Mouse (Mus musculus) limb, embryonic 13.5 days (tissue): ENCODE data around the gene Mapk6. TPM values are rescaled to one million over a fixed set of nuclear protein-coding genes. Genes with fewer than 3 reads are reported as not detected.
"Not testable (repeated sequence)": the region's sequence is repeated elsewhere in the genome, so short reads cannot be mapped to it uniquely, and the experiment has no call there.

Experiments
- ATAC-seq: fragments of 200-750 bp; cut with Nextera tagmentation; 2 replicates; pipeline ENCODE4 v1.8.0; 2017; ENCODE audit warnings: low read depth, moderate number of reproducible peaks, moderate TSS enrichment; ENCODE audit not compliant: low FRiP score
- H3K27ac ChIP-seq: fragments of 300-500 bp; sonication (generic); 2 replicates; pipeline ENCODE4 v1.5.1; 2015; ENCODE audit warnings: inconsistent platforms, mild to moderate bottlenecking, moderate library complexity
- H3K27me3 ChIP-seq: fragments of 300-500 bp; sonication (generic); 2 replicates; pipeline ENCODE4 v1.6.1; 2015; ENCODE audit warnings: mild to moderate bottlenecking, inconsistent platforms
- H3K36me3 ChIP-seq: fragments of 300-500 bp; sonication (generic); 2 replicates; pipeline ENCODE4 v1.6.1; 2015; ENCODE audit warnings: inconsistent platforms, mild to moderate bottlenecking, moderate library complexity
- H3K4me1 ChIP-seq: fragments of 300-500 bp; sonication (generic); 2 replicates; pipeline ENCODE4 v1.6.1; 2015; ENCODE audit warnings: inconsistent platforms
- H3K4me2 ChIP-seq: fragments of 300-500 bp; sonication (generic); replicated peaks from 2 replicates; pipeline ENCODE4 v1.6.1; 2015; ENCODE audit warnings: inconsistent platforms, mild to moderate bottlenecking, moderate library complexity
- H3K4me3 ChIP-seq: fragments of 300-500 bp; sonication (generic); 2 replicates; pipeline ENCODE4 v1.5.1; 2015; ENCODE audit warnings: moderate library complexity, mild to moderate bottlenecking, inconsistent platforms
- H3K9ac ChIP-seq: fragments of 300-500 bp; sonication (generic); 2 replicates; pipeline ENCODE4 v1.6.1; 2015; ENCODE audit warnings: mild to moderate bottlenecking, inconsistent platforms
- H3K9me3 ChIP-seq: fragments of 300-500 bp; sonication (generic); 2 replicates; pipeline ENCODE4 v1.6.1; 2016; ENCODE audit warnings: inconsistent platforms
- WGBS: fragments of 180-500 bp; shearing (Covaris S2); methylation state at CpG from one replicate; pipeline ENCODE4 v1.1.7; 2015; 5-methylcytosine and 5-hydroxymethylcytosine counted together
- polyA plus RNA-seq: library from polyadenylated mRNA; unstranded; fragments of >200 nt; fragmentation: Nextera tagmentation; extraction: Ambion mirVana; gene quantifications from 2 replicates; pipeline ENCODE4 v1.2.1, GENCODE M21; 2015

Gene Mapk6
- polyA plus RNA-seq, 1 experiment from 2014 or later = 91.1 TPM

GRCm38 (mm10) chr9:75363702-75364101 is 46.1 kb downstream of the Mapk6 start:
- not testable (repeated sequence) for H3K27ac ChIP-seq, H3K4me3 ChIP-seq, H3K9me3 ChIP-seq, H3K9ac ChIP-seq, H3K27me3 ChIP-seq, H3K4me1 ChIP-seq, ATAC-seq, H3K4me2 ChIP-seq, H3K36me3 ChIP-seq
- 67% methylated on average over 7 of the region's 7 CpGs for WGBS

- Histone ChIP-seq H3K27ac (no peak overlapping the region), H3K4me1 (no peaks in the 10 kb centered on the region), H3K9ac (no peak overlapping the region), H3K4me2 (no peak overlapping the region), H3K9me3 (no peaks in the 10 kb centered on the region), H3K27me3 (no peaks in the 10 kb centered on the region), H3K36me3 (no peaks in the 10 kb centered on the region), H3K4me3 (no peak overlapping the region)
- ATAC-seq = no peak
- WGBS = 82% methylated on average over 5 of the region's 5 CpGs
Observed at GRCm38 (mm10) chr9:75363001-75363400, 46.8 kb downstream of the Mapk6 start.

- no peak overlapping the region for H3K4me3 ChIP-seq
- WGBS = 88% methylated on average over 4 of the region's 4 CpGs
- H3K36me3 ChIP-seq = no peaks in the 10 kb centered on the region
- no peaks in the 10 kb centered on the region for H3K9me3 ChIP-seq
- no peak overlapping the region for H3K27ac ChIP-seq
- no peaks in the 10 kb centered on the region for H3K27me3 ChIP-seq
- ATAC-seq = no peak
- no peaks in the 10 kb centered on the region for H3K4me1 ChIP-seq
- no peak overlapping the region for H3K4me2 ChIP-seq
- no peak overlapping the region for H3K9ac ChIP-seq
Observed at GRCm38 (mm10) chr9:75362201-75362600, 47.6 kb downstream of the Mapk6 start.

GRCm38 (mm10) chr9:75361699-75362098 is 48.1 kb downstream of the Mapk6 start:
- Histone ChIP-seq H3K4me3 (no peak overlapping the region), H3K27me3 (no peaks in the 10 kb centered on the region), H3K9me3 (no peaks in the 10 kb centered on the region), H3K4me1 (no peaks in the 10 kb centered on the region), H3K27ac (no peak overlapping the region), H3K9ac (no peak overlapping the region), H3K36me3 (no peaks in the 10 kb centered on the region), H3K4me2 (no peak overlapping the region)
- 38% methylated on average over 5 of the region's 5 CpGs for WGBS
- no peak for ATAC-seq

GRCm38 (mm10) chr9:75357087-75357654 is 52.6 kb downstream of the Mapk6 start:
- Histone ChIP-seq H3K27ac (no peak overlapping the region), H3K4me2 (no peak overlapping the region), H3K36me3 (no peaks in the 10 kb centered on the region), H3K9me3 (no peaks in the 10 kb centered on the region), H3K27me3 (no peaks in the 10 kb centered on the region), H3K4me3 (no peak overlapping the region), H3K4me1 (no peaks in the 10 kb centered on the region), H3K9ac (no peak overlapping the region)
- WGBS = 78% methylated on average over 9 of the region's 9 CpGs
- ATAC-seq = no peak

GRCm38 (mm10) chr9:75355783-75356182 is 54.0 kb downstream of the Mapk6 start:
- WGBS = 84% methylated on average over 4 of the region's 4 CpGs
- Histone ChIP-seq H3K9ac (no peak overlapping the region), H3K4me1 (no peaks in the 10 kb centered on the region), H3K36me3 (no peaks in the 10 kb centered on the region), H3K4me3 (no peak overlapping the region), H3K27me3 (no peaks in the 10 kb centered on the region), H3K4me2 (no peak overlapping the region), H3K9me3 (no peaks in the 10 kb centered on the region), H3K27ac (no peak overlapping the region)
- no peak for ATAC-seq

GRCm38 (mm10) chr9:75353094-75353493 is 56.7 kb downstream of the Mapk6 start:
- WGBS = 68% methylated on average over 8 of the region's 8 CpGs
- H3K4me2 ChIP-seq = no peak overlapping the region
- no peaks in the 10 kb centered on the region for H3K27me3 ChIP-seq
- no peak overlapping the region for H3K4me3 ChIP-seq
- H3K36me3 ChIP-seq = no peaks in the 10 kb centered on the region
- H3K27ac ChIP-seq = no peak overlapping the region
- H3K9me3 ChIP-seq = no peaks in the 10 kb centered on the region
- H3K4me1 ChIP-seq = no peaks in the 10 kb centered on the region
- no peak for ATAC-seq
- H3K9ac ChIP-seq = no peak overlapping the region

- WGBS = 48% methylated on average over 3 of the region's 3 CpGs
- no peaks in the 10 kb centered on the region for H3K9me3 ChIP-seq
- H3K4me3 ChIP-seq = no peak overlapping the region
- no peak overlapping the region for H3K9ac ChIP-seq
- no peaks in the 10 kb centered on the region for H3K27me3 ChIP-seq
- H3K4me1 ChIP-seq = no peaks in the 10 kb centered on the region
- H3K27ac ChIP-seq = no peak overlapping the region
- peaks cover 25% of the 10 kb centered on the region for H3K36me3 ChIP-seq
- H3K4me2 ChIP-seq = no peak overlapping the region
- no peak for ATAC-seq
Observed at GRCm38 (mm10) chr9:75348641-75349040, 61.2 kb downstream of the Mapk6 start.

- peaks cover 25% of the 10 kb centered on the region for H3K36me3 ChIP-seq
- no peak overlapping the region for H3K9ac ChIP-seq
- H3K27ac ChIP-seq = no peak overlapping the region
- WGBS = 92% methylated on average over 17 of the region's 17 CpGs
- no peaks in the 10 kb centered on the region for H3K27me3 ChIP-seq
- H3K4me1 ChIP-seq = no peaks in the 10 kb centered on the region
- no peak overlapping the region for H3K4me3 ChIP-seq
- no peaks in the 10 kb centered on the region for H3K9me3 ChIP-seq
- H3K4me2 ChIP-seq = no peak overlapping the region
- ATAC-seq = no peak
Observed at GRCm38 (mm10) chr9:75348066-75348465, 61.7 kb downstream of the Mapk6 start.

GRCm38 (mm10) chr9:75347458-75347857 is 62.3 kb downstream of the Mapk6 start, which contains the start of gene Bcl2l10:
TSS of gene Bcl2l10 (plus strand) at chr9:75347758.
- H3K36me3 ChIP-seq = peaks cover 30% of the 10 kb centered on the region
- 89% methylated on average over 5 of the region's 5 CpGs for WGBS

GRCm38 (mm10) chr9:75342433-75342832 is 67.4 kb downstream of the Mapk6 start:
- Histone ChIP-seq H3K27ac (no peak overlapping the region), H3K4me2 (no peak overlapping the region), H3K9me3 (no peaks in the 10 kb centered on the region), H3K9ac (no peak overlapping the region), H3K27me3 (no peaks in the 10 kb centered on the region), H3K36me3 (peaks cover 58% of the 10 kb centered on the region), H3K4me1 (no peaks in the 10 kb centered on the region), H3K4me3 (no peak overlapping the region)
- 88% methylated on average over 4 of the region's 4 CpGs for WGBS
- no peak for ATAC-seq

More at GRCm38 (mm10) chr9:75347458-75347857, 62.3 kb downstream of the Mapk6 start, which contains the start of gene Bcl2l10:
- no peak for ATAC-seq
- Histone ChIP-seq H3K27ac (no peak within 1 kb of the TSS), H3K4me1 (no peaks in the 10 kb centered on the region), H3K27me3 (no peaks in the 10 kb centered on the region), H3K4me2 (no peak within 1 kb of the TSS), H3K9me3 (no peaks in the 10 kb centered on the region), H3K4me3 (no peak within 1 kb of the TSS), H3K9ac (no peak within 1 kb of the TSS)

- no peak for ATAC-seq
- H3K36me3 ChIP-seq = peaks cover 70% of the 10 kb centered on the region
Observed at GRCm38 (mm10) chr9:75338016-75338415, 71.8 kb downstream of the Mapk6 start.

GRCm38 (mm10) chr9:75334440-75334839 is 75.4 kb downstream of the Mapk6 start:
- H3K9ac ChIP-seq = no peak overlapping the region
- H3K27ac ChIP-seq = no peak overlapping the region
- H3K27me3 ChIP-seq = no peaks in the 10 kb centered on the region
- H3K36me3 ChIP-seq = peaks cover 80% of the 10 kb centered on the region
- H3K4me2 ChIP-seq = no peak overlapping the region
- no peaks in the 10 kb centered on the region for H3K4me1 ChIP-seq
- H3K9me3 ChIP-seq = no peaks in the 10 kb centered on the region
- 84% methylated on average over 4 of the region's 4 CpGs for WGBS
- H3K4me3 ChIP-seq = no peak overlapping the region
- no peak for ATAC-seq

More at GRCm38 (mm10) chr9:75338016-75338415, 71.8 kb downstream of the Mapk6 start:
- no peak overlapping the region for H3K9ac ChIP-seq
- H3K4me2 ChIP-seq = no peak overlapping the region
- no peak overlapping the region for H3K4me3 ChIP-seq
- no peaks in the 10 kb centered on the region for H3K4me1 ChIP-seq
- no peaks in the 10 kb centered on the region for H3K27me3 ChIP-seq
- no peaks in the 10 kb centered on the region for H3K9me3 ChIP-seq
- no peak overlapping the region for H3K27ac ChIP-seq
- 91% methylated on average over 6 of the region's 6 CpGs for WGBS
